Mouse (Mus musculus) layer of hippocampus, adult 6 months (tissue): Measurements from ENCODE around the gene Tspan10. TPM values are rescaled to one million over a fixed set of nuclear protein-coding genes. Genes with fewer than 3 reads are reported as not detected.

Experiments
- long read RNA-seq, 2 experiments: library from polyadenylated mRNA; unstranded; transcript quantifications; one replicate each; pipeline ENCODE4 v2.0.0; 2019 to 2020
- polyA plus RNA-seq: library from polyadenylated mRNA; unstranded; fragments of <200 nt; fragmentation: Nextera tagmentation; gene quantifications from 2 replicates; pipeline ENCODE4 v1.2.3, GENCODE M21; 2021

The Tspan10 gene
- 0.21 TPM in 1 of 2 replicates, not detected in the other for polyA plus RNA-seq
- long read RNA-seq, experiment 1, result 0 reads
- long read RNA-seq, experiment 2, result 0 reads

DNA sequence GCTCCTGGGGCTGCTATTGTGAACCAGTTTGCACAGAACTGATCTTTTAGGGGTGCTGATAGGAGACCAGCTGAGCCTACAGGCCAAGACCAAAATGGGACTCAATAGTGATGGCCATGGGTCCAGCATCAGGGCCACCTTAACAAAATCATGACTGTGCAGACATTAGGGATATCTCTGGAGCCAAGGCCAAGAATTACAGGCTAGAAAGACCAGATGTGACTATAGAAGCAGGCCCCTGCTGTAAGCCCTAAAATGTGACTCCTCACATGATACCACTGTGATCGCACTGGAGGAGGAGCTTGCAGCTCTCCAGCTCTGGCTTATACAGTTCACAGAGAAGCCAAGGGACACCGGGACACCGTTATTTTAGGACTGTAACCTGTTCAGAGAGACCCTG, at the start of gene Tspan10:
Tspan10 (plus strand) TSS at position 301 of the 400 bp plus-strand sequence.

DNA sequence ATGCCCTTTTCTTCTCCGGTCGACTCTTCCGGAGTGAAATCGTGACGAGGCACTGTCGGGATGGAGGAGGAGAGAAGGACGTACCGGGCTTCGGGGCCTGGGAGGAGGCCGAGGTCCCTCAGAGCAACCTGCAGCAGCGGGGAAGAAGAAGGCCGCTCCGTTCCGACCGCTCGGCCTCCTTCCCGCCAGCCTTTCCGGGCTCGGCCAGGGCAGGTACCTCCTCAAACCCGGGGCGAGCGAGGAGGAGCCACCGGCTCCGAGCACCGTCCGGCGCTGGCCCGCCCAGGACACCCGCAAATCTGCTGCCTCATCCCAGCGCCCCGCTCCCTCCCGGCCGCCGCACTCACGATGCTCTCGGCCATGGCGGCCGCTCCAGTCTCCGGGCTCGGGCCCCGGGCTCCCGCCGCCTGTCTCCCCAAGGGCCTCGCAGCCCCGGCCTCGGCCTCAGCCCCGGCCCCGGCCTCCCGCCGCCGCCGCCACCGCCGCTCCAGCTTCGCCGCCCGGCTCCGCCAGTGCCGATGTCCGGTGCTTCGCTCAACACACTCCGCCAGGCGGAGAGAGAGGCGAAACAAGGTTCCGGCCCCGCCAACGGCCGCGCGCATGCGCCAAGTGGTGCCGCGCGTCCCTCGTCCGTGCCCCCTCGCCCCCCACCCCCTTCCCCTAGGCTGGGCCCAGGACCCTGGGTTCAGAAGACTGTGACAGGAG, 5.1 kb upstream of the Tspan10 start, which contains the start of gene Nploc4:
Nploc4 (minus strand) TSS at position 557 of the 705 bp plus-strand sequence.

DNA sequence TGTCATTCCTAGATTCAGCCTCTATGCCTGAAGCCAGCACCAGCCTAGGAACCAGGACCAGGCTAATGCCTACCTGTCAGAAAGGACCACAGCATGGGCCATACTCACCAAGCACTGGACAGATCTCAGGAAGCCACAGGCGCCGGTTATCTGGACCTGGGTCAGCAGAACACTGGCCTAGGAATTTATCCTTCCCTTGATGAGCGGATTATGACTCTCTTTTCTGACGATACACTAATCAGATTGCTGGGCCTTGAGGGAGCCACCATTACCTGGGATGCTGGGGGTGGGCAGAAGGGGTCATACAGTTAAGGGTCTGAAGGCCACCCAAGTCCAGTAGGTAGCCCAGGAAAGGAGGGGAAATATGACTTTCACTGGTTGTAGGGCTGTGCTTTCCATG, 10.9 kb downstream of the Tspan10 start, which contains the start of gene Pde6g:
Pde6g (minus strand) TSS at position 195 of the 400 bp plus-strand sequence.

DNA sequence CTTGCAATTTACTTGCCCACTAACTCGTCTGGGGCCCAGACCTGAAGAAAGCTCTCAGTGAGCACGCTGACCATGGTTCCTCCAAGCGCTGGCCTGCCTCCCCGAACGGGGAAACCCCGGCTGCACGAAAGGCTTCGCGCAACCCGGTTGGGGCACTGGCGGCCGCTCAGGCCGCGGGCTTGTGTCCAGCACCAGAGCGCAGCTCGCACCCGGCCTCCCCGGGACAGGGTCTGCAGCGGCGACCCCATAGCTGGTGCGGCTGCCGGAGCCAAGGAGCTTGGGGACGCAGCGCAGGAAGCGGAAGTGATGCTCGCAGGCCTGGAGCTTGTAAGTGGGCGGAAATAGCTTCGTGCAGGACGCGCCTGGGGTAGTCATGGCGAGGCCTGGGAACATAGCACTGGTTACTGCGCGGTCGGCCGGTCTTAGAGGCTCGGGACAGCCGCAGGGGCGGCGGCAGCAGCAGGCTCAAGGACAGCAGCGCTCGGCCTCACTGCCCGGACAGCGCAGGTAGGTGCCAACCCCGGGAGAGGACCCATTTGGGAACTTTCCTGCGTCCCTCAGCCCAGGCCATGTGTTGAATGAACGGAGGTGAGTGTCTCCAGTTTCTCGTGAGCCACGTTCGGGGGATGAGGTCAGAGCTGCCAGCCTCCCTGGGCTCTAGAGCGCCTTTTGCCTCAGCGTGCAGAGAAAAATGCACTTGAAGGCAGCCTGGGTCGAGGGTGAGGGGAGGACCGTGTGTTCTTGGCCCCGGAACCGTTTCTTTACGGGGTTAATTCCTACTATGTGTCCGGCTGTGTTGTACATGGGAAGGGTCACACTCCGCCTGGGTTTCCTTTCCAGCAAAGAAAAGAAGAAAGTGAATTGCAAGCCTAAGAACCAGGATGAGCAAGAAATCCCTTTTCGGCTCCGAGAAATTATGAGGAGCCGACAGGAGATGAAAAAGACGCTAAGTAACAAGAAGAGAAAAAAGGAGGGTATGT, 15.6 kb downstream of the Tspan10 start, which contains the start of the genes Oxld1 and Ccdc137:
Oxld1 (minus strand) TSS at position 297 of the 980 bp plus-strand sequence.
Ccdc137 (plus strand) TSS at position 344 of the 980 bp plus-strand sequence.

DNA sequence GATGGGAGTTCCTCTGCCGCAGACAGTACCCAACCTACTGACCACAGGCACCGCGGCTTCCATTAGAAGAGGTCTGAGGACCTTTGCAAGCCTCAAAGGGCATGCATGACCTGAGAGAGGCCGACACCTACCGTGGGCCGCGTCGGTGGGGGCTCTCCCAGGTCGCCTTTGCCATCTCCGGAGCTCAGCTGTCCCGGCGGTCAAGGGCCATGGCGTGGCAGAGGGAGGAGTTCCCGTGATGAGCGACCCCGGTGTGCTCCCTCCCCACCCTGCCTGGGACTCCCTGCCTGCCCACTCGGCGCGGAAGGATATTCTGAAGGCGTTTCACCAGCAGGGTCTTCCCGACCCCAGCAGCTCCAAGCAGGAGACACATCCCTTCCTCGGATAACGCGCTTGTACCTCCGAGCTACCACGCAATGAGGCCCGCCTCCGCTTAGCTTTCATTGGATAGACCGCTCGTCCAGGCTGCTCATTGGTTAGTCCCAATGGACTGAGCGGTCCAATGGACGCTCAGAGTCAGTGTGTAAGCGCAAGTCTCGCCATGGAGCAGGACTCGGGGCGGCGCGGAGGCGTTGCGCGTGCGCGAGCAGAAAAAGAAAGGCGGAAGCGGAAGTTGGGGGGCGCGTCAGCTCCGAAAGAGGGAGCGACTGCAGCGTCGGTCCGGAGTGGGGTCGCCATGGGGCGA, 24.7 kb downstream of the Tspan10 start, which contains the start of gene Arl16:
Arl16 (minus strand) TSS at position 557 of the 685 bp plus-strand sequence.

DNA sequence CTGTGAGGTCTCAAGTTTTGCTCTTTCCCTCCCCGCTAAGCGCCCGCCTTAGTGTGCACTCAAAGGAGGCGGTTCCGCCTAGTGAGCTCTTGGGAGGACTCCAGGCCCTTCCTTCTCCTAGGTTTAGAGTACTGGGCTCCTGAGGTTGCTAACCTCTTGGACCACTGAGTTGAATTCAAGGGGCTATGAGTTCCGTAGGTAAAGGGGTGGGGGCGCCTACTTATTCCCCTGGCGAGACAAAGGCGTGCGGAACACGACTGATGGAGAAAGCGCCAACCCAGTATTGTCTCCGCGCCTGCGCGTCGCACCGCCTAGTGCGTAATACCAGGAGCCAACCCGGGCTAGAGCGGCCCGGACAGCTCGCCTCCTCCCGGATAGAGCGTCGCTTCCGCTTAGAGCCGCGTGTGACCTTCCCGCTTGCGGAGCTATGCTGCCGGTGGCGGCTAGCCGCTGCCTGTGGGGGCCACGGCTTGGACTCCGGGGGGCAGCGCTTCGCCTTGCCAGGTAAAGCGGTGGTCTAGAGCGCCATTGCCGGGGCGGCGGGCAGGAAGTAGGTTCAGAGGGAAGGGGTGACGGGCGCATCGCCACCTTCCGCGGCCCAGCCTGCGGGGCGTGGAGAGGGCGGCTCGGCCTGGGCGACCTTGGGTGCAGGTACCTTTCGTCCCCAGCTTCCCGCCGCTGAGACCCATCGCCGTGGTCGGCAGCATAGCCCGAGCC, 42.0 kb downstream of the Tspan10 start, which contains the start of gene Mrpl12:
Mrpl12 (plus strand) TSS at position 349 of the 717 bp plus-strand sequence.

DNA sequence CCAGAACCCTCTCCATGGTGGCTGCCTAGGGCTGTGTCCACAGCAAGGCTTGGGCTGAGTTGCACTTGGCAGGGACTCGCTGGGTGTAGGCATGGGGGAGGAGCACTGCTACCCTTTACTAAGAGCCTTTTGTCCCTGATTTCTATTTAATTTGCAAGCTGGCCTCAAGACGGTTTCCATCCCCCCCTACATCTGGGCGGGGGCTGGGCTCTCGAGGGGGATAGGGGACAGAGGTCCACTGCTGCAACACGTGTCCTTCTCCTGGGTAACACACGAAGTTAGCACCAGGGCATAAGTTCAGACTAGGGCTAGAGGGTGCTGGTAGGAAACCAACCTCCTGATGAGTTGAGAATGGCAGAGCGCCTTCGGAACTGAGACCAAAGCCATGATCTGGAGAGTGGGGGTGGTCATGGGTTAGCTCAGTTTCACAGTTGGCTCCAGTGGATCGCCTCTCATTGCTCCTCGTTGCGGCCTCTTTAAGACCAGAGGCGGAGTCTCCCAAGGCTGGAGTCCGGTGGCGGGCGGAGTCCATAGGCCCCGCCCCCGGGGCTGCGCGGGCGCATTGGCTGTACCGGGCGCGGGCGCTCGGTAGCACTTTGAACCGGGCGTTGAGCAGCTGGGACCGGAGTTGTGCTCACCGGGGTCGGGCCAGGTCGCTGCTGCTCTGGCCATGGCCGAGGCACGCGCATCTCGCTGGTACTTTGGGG, 49.0 kb downstream of the Tspan10 start, which contains the start of gene Slc25a10:
Slc25a10 (plus strand) TSS at position 524 of the 707 bp plus-strand sequence.

Other genes starting within 250 kb of the Tspan10 start
- 1.1 and 1.6 TPM in 2 replicates for gene Bahcc1, start 209.7 kb upstream of the Tspan10 start, polyA plus RNA-seq
- gene Actg1, start 94.1 kb upstream of the Tspan10 start, polyA plus RNA-seq, result 2,332 and 2,802 TPM in 2 replicates
- 1.6 TPM in 2 replicates for gene Fscn2, start 81.1 kb upstream of the Tspan10 start, polyA plus RNA-seq
- gene Faap100, start 63.9 kb upstream of the Tspan10 start, polyA plus RNA-seq, result 8.4 and 9.4 TPM in 2 replicates
- 5.8 and 6.1 TPM in 2 replicates for gene Nploc4, start 4.9 kb upstream of the Tspan10 start, polyA plus RNA-seq
- gene Pde6g, start 10.9 kb downstream of the Tspan10 start, polyA plus RNA-seq, result 0.58 and 1.0 TPM in 2 replicates
- gene Oxld1, start 15.4 kb downstream of the Tspan10 start, polyA plus RNA-seq, result 31.7 and 34.6 TPM in 2 replicates
- gene Ccdc137, start 15.5 kb downstream of the Tspan10 start, polyA plus RNA-seq, result 29.5 and 39.5 TPM in 2 replicates
- gene Arl16, start 25.0 kb downstream of the Tspan10 start, polyA plus RNA-seq, result 87.8 and 95.3 TPM in 2 replicates
- 104 and 110 TPM in 2 replicates for gene Mrpl12, start 42.0 kb downstream of the Tspan10 start, polyA plus RNA-seq
- gene Slc25a10, start 49.2 kb downstream of the Tspan10 start, polyA plus RNA-seq, result 13.3 and 13.5 TPM in 2 replicates
- gene Gcgr, start 88.1 kb downstream of the Tspan10 start, polyA plus RNA-seq, result 0.06 TPM in 1 of 2 replicates, not detected in the other
- 224 and 238 TPM in 2 replicates for gene Mcrip1, start 107.1 kb downstream of the Tspan10 start, polyA plus RNA-seq
- not detected in 2 replicates for gene Ppp1r27, start 108.5 kb downstream of the Tspan10 start, polyA plus RNA-seq
- 126 and 135 TPM in 2 replicates for gene P4hb, start 130.6 kb downstream of the Tspan10 start, polyA plus RNA-seq
- 199 and 207 TPM in 2 replicates for gene Arhgdia, start 139.0 kb downstream of the Tspan10 start, polyA plus RNA-seq
- 8.1 and 9.0 TPM in 2 replicates for gene Alyref, start 155.7 kb downstream of the Tspan10 start, polyA plus RNA-seq
- gene Anapc11, start 155.8 kb downstream of the Tspan10 start, polyA plus RNA-seq, result 89.9 and 107 TPM in 2 replicates
- gene Npb, start 165.8 kb downstream of the Tspan10 start, polyA plus RNA-seq, result 2.9 and 3.2 TPM in 2 replicates
- 107 and 110 TPM in 2 replicates for gene Pcyt2, start 175.3 kb downstream of the Tspan10 start, polyA plus RNA-seq
- gene Sirt7, start 182.6 kb downstream of the Tspan10 start, polyA plus RNA-seq, result 18.0 and 18.2 TPM in 2 replicates
- gene Mafg, start 191.0 kb downstream of the Tspan10 start, polyA plus RNA-seq, result 12.7 and 13.4 TPM in 2 replicates
- gene Pycr1, start 201.1 kb downstream of the Tspan10 start, polyA plus RNA-seq, result 3.6 and 4.8 TPM in 2 replicates
- gene Myadml2, start 205.5 kb downstream of the Tspan10 start, polyA plus RNA-seq, result 3.6 and 4.0 TPM in 2 replicates
- gene Notum, start 218.5 kb downstream of the Tspan10 start, polyA plus RNA-seq, result 0.49 and 1.1 TPM in 2 replicates
- gene Aspscr1, start 230.3 kb downstream of the Tspan10 start, polyA plus RNA-seq, result 44.3 and 52.2 TPM in 2 replicates